Mouse (Mus musculus) heart, embryonic 14.5 days (tissue): ENCODE results near the gene Rerg. TPM values are rescaled to one million over a fixed set of nuclear protein-coding genes. Genes with fewer than 3 reads are reported as not detected.

Source experiments
- ATAC-seq: fragments of 200-750 bp; cut with Nextera tagmentation; 2 replicates; pipeline ENCODE4 v1.8.0; 2017; ENCODE audit warnings: low read depth, moderate TSS enrichment; ENCODE audit not compliant: insufficient number of reproducible peaks, insufficient read depth, low FRiP score
- H3K27ac ChIP-seq, 2 experiments: fragments of 200-500 bp in 1 of 2; fragments of 300-500 bp in 1 of 2; sonication (generic) in 1 of 2; replicated peaks in 1 of 2; 2 replicates each; pipeline ENCODE4 v1.5.1; 2012 to 2014; ENCODE audit warnings: low read depth in 2 of 2, low read length in 2 of 2, control low read depth in 1 of 2, mild to moderate bottlenecking in 1 of 2, mixed read lengths in 1 of 2; ENCODE audit not compliant: control insufficient read depth in 1 of 2, insufficient read depth in 1 of 2
- H3K27me3 ChIP-seq: fragments of 300-500 bp; sonication (generic); 2 replicates; pipeline ENCODE4 v1.6.1; 2014; ENCODE audit warnings: mild to moderate bottlenecking, low read length, control low read depth; ENCODE audit not compliant: control insufficient read depth, insufficient read depth
- H3K36me3 ChIP-seq: fragments of 300-500 bp; sonication (generic); 2 replicates; pipeline ENCODE4 v1.6.1; 2014; ENCODE audit warnings: mild to moderate bottlenecking, control low read depth, low read length, mixed read lengths; ENCODE audit not compliant: control insufficient read depth, insufficient read depth
- H3K4me1 ChIP-seq, 2 experiments: fragments of 200-500 bp in 1 of 2; fragments of 300-500 bp in 1 of 2; sonication (generic) in 1 of 2; 2 replicates each; pipeline ENCODE4 v1.6.1; 2012 to 2014; ENCODE audit warnings: low read length in 2 of 2, control low read depth in 1 of 2, mixed read lengths in 1 of 2; ENCODE audit not compliant: control insufficient read depth in 2 of 2, insufficient read depth in 2 of 2
- H3K4me2 ChIP-seq: fragments of 300-500 bp; sonication (generic); 2 replicates; pipeline ENCODE4 v1.6.1; 2014; ENCODE audit warnings: mild to moderate bottlenecking, low read length
- H3K4me3 ChIP-seq, 2 experiments: fragments of 200-500 bp in 1 of 2; fragments of 300-500 bp in 1 of 2; sonication (generic) in 1 of 2; 2 replicates each; pipeline ENCODE4 v1.5.1; 2012 to 2014; ENCODE audit warnings: low read length in 2 of 2, mild to moderate bottlenecking in 2 of 2, control low read depth in 1 of 2, low read depth in 1 of 2, moderate library complexity in 1 of 2; ENCODE audit not compliant: control insufficient read depth in 1 of 2, insufficient read depth in 1 of 2
- H3K9ac ChIP-seq: fragments of 300-500 bp; sonication (generic); 2 replicates; pipeline ENCODE4 v1.6.1; 2014; ENCODE audit warnings: mild to moderate bottlenecking, low read length
- H3K9me3 ChIP-seq: fragments of 300-500 bp; sonication (generic); 2 replicates; pipeline ENCODE4 v1.6.1; 2016; ENCODE audit warnings: low read length, control low read depth; ENCODE audit not compliant: control insufficient read depth
- whole genome bisulfite sequencing: fragments of 180-500 bp; shearing (Covaris S2); extraction: QIAGEN DNeasy Blood & Tissue Kit; methylation state at CpG from one replicate; pipeline ENCODE4 v1.1.7; 2014; 5-methylcytosine and 5-hydroxymethylcytosine counted together
- polyA plus RNA-seq: library from polyadenylated mRNA; unstranded; fragments of >200 nt; fragmentation: Nextera tagmentation; extraction: Ambion mirVana; gene quantifications from 2 replicates; pipeline ENCODE4 v1.2.1, GENCODE M21; 2014

Rerg gene
- polyA plus RNA-seq, 1 experiment from 2014 or later = 5.4 TPM

DNA sequence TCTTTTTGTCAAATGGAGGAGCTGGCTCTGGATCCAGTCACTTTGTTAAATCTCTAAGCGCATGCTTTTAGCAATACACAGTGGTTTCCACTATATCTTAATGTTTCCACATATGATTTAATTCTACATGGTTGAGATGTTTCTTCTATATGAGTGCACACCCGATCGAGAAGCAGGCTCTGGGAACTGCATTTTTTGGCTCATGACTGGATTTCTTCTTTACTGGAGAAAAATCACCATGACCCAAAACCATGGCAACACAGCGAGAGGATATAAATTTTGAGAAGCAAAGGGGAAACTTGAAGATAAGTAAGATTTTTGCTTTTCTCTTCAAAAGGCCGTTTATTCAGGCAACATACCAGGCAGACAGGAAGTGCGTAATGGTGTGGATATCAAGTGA lies 94.1 kb downstream of the Rerg start:
- Histone ChIP-seq H3K9ac (no peak overlapping the region), H3K9me3 (no peaks in the 10 kb centered on the region), H3K4me2 (no peak overlapping the region), H3K36me3 (no peaks in the 10 kb centered on the region), H3K4me3 (no peak overlapping the region), H3K27me3 (no peaks in the 10 kb centered on the region), H3K4me1 (no peaks in the 10 kb centered on the region), H3K27ac (peak overlapping the region in 1 of 2 experiments; percentile 4; a peak in 2 of 4 replicates)
- 73% methylated on average over 6 of the region's 6 CpGs for WGBS
- no peak for ATAC-seq

- Histone ChIP-seq H3K4me1 (no peaks in the 10 kb centered on the region; a peak in 1 of 4 replicates), H3K27ac (no peak overlapping the region), H3K9me3 (no peaks in the 10 kb centered on the region), H3K27me3 (no peaks in the 10 kb centered on the region), H3K36me3 (no peaks in the 10 kb centered on the region), H3K9ac (no peak overlapping the region), H3K4me3 (no peak overlapping the region), H3K4me2 (no peak overlapping the region)
- WGBS = 28% methylated on average over 8 of the region's 8 CpGs
- ATAC-seq = no peak
Measured at GRCm38 (mm10) chr6:137072256-137072655, 98.0 kb downstream of the Rerg start.

- H3K9me3 ChIP-seq = no peaks in the 10 kb centered on the region
- H3K4me2 ChIP-seq = no peak overlapping the region
- no peaks in the 10 kb centered on the region for H3K36me3 ChIP-seq
- H3K9ac ChIP-seq = no peak overlapping the region
- no peak overlapping the region for H3K4me3 ChIP-seq
- H3K4me1 ChIP-seq = no peaks in the 10 kb centered on the region; a peak in 1 of 4 replicates
- ATAC-seq = no peak
- H3K27ac ChIP-seq = no peak overlapping the region
- WGBS = 76% methylated on average over 9 of the region's 9 CpGs
- no peaks in the 10 kb centered on the region for H3K27me3 ChIP-seq
Measured at GRCm38 (mm10) chr6:137071466-137071865, 98.8 kb downstream of the Rerg start.

- WGBS = 26% methylated on average over 7 of the region's 7 CpGs
- Histone ChIP-seq H3K9me3 (no peaks in the 10 kb centered on the region), H3K27ac (no peak overlapping the region), H3K4me2 (no peak overlapping the region), H3K4me3 (no peak overlapping the region), H3K9ac (no peak overlapping the region), H3K4me1 (peaks cover 8 to 14% of the 10 kb centered on the region in 2 experiments; a peak in 2 of 4 replicates), H3K27me3 (no peaks in the 10 kb centered on the region), H3K36me3 (no peaks in the 10 kb centered on the region)
- no peak for ATAC-seq
Measured at GRCm38 (mm10) chr6:137065506-137065905, 104.8 kb downstream of the Rerg start.

GRCm38 (mm10) chr6:137064786-137065185 lies 105.5 kb downstream of the Rerg start:
- no peak overlapping the region for H3K9ac ChIP-seq
- peaks cover 8 to 14% of the 10 kb centered on the region in 2 experiments; a peak in 2 of 4 replicates for H3K4me1 ChIP-seq
- H3K27me3 ChIP-seq = no peaks in the 10 kb centered on the region
- no peak overlapping the region for H3K4me2 ChIP-seq
- no peaks in the 10 kb centered on the region for H3K9me3 ChIP-seq
- no peak overlapping the region for H3K4me3 ChIP-seq
- no peak overlapping the region for H3K27ac ChIP-seq
- H3K36me3 ChIP-seq = no peaks in the 10 kb centered on the region
- WGBS = 85% methylated on average over 14 of the region's 14 CpGs
- no peak for ATAC-seq

GRCm38 (mm10) chr6:137063239-137063940 lies 106.9 kb downstream of the Rerg start:
- Histone ChIP-seq H3K27me3 (no peaks in the 10 kb centered on the region), H3K9ac (no peak overlapping the region), H3K9me3 (no peaks in the 10 kb centered on the region), H3K4me1 (peaks cover 8 to 14% of the 10 kb centered on the region in 2 experiments; a peak in 2 of 4 replicates), H3K36me3 (no peaks in the 10 kb centered on the region), H3K4me2 (peak overlapping the region; percentile 16; the same call in 1 of the 2 replicates), H3K27ac (no peak overlapping the region), H3K4me3 (no peak overlapping the region)
- WGBS = 46% methylated on average over 10 of the region's 10 CpGs
- no peak for ATAC-seq

GRCm38 (mm10) chr6:137061880-137062531 lies 108.3 kb downstream of the Rerg start:
- Histone ChIP-seq H3K9ac (no peak overlapping the region), H3K4me1 (peaks cover 8 to 14% of the 10 kb centered on the region in 2 experiments; a peak in 2 of 4 replicates), H3K36me3 (no peaks in the 10 kb centered on the region), H3K4me3 (no peak overlapping the region), H3K27ac (no peak overlapping the region), H3K27me3 (no peaks in the 10 kb centered on the region), H3K9me3 (no peaks in the 10 kb centered on the region), H3K4me2 (no peak overlapping the region)
- WGBS = 85% methylated on average over 18 of the region's 18 CpGs
- no peak for ATAC-seq
